Mouse (Mus musculus) R1 (cell line): ENCODE results near the gene Lrpprc.
A peak's percentile ranks its signal among the peaks of the same experiment; 100 is the strongest.

Experiments
- DNase-seq: peaks from one replicate; pipeline ENCODE4 v3.0.0-alpha.2; 2018; ENCODE audit warnings: low read depth, low spot score

Gene Lrpprc

DNA sequence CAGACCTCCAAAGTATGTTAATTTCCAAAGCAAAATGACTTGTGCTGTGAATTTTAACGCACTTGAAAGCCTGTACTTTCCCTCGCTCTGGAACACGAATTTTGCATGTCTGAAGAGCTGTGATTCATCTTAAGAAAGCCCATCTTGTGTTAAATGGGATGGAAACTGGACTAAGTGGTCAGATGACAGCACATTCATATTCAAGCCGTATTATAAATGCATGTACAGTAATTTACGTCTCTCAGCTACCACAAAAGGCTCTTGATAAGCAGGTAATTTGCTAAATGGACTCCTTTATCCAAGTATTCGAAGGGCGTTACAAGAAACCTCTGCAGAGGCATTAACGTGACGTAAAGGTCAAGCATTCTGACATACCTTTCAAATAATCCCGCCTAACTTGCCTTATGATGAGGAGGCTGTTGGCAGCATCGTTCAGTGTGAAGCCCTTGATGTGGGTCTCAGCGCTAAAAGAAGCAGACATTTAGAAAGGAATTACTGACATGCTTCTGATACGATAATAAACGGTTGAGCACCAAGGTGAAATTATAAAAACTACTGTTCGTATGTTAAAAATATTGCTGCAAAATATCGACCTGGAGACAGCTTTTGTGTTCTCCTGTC lies 74.2 kb downstream of the Lrpprc start:
- no peak for DNase-seq

DNA sequence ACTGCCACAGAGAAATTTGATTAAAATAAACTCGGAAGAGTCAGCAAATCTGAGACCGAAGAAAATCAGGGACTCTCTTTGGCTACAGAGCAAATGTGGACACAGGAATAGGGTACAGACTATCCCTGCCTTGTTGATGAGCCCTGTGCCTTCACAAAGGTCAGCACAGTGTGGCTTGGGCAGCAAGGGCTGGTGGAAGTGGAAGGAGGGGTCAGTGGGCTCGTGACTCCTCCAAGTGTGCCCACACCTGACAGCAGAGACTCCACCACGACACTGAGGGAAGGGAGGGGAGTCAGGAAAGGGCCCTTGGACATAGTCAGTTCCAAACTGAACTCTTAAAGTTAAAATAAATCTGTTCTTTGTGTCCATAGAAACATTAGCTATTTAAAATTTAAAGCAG lies 75.7 kb downstream of the Lrpprc start:
- DNase-seq = no peak

DNA sequence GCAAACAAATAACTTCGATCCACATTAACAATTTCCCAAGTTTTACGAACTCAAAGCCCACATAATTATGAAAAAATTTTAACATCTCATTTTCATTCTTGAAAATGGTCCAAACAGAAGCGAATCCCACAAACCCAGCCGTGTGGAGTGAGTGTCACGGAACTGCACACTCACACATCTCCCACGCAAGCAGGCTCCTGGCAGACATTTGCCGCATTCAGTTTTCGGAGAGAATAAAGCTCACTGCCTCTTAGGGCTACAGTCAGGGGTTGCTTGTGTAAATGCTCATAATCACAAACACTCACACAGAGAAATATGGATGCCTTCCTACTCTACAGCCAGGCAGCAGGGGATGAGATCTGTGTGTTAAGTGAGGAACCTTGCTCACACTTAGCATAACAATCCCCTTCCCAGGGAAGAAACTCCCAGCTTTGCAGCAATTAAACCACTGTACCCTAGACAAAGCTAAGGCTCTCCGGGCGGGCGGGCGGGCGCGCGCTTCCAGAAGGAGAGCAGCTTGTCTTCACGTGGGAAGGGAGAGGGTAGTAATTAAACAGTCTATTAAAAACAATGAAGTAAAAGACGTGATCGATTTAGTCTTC lies 76.9 kb downstream of the Lrpprc start:
- peak; percentile 92 for DNase-seq

DNA sequence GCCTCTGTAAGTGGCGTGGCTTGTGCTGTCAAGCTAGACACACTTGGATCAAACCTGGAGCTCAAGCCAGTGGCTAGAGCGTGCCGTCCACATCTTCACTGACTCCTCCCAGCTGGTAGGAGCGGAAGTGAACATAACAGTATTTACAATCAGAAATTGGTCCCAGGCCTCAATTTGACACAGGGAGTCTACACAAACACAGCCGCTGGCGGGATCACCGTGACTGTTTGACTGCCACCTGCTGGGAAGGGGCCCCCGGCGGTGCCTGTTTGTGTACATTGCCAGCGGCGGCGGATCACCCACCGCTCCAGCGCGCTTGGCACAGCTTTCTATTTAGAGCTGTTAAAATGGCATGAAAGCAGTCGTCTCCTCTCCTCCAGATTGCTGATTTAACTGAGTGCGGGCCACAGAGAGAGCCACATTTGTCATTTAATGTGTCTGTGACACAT lies 81.2 kb downstream of the Lrpprc start:
- no peak for DNase-seq

DNA sequence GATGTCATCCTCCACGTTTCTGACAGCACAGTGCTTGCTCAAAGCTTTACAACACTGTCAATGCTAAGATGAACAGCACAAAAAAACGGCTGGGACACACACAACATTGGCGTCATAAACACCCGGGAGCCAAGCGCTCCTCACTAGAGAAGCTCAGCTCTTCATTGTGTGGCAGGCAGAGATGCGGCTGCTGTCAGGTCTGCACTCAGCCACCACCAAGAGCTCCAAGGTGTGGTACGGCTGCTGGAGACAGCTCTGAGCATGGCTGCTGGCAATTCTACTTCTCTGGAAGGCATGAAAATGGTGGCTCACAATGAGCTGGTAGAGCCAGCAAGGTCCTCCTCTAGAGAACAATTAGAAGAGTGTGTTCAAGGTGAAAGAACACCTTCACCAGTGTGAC lies 81.8 kb downstream of the Lrpprc start:
- no peak for DNase-seq

DNA sequence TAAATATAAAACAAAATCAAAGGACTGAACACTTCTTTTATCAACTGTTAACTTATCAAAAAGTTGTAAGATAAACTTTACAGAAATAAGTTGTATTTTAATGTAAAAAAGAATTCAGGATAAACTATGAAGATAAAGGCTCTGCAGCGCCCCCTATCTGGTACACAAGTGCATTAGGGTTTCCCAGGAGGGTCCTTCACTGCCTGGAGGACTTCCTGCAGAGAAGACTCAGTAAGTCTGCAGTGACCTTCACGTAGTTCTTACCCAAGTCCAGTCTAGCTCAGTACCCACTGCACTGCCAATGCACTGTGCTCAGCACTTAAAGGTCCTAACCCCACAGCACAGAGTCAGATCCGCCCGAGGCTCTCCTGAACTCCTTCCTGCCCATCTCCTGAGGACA lies 83.2 kb downstream of the Lrpprc start:
- DNase-seq = peak; percentile 59

DNA sequence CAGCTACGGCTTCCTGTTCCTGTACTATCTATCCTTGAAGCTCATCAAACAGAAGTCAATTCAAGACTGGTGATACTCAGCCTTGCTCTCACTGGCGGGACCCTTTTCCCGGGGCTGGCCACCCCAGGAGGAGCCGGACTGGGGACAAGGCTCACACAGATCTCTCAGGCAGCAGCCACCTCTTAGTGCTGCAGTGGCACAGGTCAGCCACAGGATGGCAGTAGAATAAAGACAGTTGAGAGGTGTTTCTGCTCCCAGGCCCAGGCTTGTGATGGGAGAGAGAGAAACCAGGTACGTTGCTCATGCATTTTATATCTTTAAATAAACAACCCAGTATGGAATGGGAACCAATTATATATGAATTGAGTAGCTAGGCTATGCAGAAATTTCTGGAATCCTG lies 91.9 kb downstream of the Lrpprc start:
- peak; percentile 73 for DNase-seq

DNA sequence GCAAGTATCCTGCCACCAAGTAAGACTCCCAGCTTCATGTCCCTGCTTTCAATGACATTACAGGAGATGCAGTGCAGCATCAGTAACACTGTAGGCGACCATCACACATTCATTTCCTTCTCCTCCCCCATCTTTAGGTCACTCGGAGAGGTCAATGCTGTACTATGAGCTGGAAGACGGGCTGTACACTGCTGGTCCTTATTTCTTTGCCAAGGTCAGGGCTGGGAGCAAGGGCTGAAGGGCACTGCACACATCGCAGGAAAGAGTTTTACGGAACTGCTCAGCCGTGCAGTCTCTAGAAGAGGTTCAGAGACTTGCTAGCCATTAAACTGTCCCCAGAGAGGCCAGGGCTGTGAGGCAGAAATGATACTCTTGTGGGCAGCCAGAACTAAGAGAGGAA lies 94.1 kb downstream of the Lrpprc start:
- DNase-seq = no peak

DNA sequence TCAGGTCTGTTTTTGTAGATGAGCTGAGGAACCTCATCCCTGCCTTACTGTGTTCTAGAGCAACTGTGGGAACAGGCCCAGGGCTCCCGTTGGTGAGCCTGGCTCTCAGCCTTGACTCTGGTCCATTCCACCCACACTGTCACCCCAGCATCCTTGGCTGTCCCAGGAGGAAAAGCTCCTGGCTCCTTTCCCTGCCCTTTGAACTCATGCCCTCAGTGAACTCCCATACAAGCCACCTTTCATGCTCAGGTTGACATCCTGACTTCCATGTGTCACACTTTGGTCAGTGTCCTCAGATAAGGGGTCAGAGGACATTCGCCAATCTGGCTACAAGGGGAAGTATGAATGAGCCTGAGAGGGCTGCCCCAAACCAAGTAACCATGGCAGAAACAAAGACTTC lies 96.8 kb downstream of the Lrpprc start:
- no peak for DNase-seq

DNA sequence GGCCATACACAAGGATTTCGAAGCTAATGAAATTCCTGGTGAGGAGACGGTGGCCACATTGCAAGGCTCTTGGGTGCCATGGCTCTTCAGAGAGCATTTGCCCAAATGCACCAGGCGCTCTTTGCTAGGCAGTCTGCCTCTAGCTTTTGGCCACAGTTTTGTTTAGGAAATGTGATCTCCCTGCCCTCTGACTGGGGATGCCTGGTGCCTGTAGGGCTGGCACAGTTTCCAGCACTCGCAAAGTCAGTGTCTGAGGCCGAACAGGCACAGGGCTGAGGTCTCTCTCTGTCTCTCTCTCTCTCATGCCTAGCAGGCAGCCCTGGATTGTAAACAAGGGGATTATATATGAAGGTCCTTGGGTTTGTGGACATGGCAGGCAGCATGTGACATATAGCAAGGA lies 100.5 kb downstream of the Lrpprc start:
- DNase-seq = no peak

DNA sequence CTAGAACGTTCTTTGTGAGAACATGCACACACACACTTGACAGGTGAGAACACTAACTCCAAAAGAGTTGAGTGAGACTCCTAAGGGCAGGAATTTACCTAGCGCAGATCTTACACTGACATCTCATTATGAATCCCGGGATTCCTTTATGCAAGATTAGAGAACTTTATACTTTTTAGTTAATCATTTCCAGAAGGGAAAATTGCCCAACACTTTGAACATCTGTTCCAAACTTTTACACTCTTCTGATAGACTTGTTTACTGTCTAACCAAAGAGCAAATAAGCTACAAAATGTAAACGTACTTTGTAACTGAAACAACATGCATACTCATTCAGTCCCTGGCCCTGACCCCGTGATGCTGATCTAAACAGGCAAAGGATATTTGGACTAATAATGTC lies 101.3 kb downstream of the Lrpprc start:
- no peak for DNase-seq

DNA sequence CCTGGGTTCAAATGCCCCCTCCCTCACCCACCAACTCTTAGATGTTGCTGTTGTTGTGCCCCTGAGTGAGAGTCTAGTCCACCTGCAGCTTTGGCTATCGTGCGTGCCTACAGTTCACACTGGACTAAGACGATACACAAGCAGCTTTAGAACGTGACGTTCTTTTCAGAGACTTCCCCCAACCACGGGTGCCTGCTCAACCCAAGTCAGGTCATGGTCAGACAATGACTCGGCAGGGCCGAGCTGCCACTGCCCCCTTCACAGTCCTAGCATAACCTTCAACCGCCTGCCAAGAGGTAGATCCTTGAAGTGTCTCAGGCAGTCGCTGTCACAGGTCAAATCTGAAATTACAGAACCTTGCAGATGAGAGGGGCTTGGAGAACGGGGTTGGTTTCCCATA lies 101.8 kb downstream of the Lrpprc start:
- no peak for DNase-seq

DNA sequence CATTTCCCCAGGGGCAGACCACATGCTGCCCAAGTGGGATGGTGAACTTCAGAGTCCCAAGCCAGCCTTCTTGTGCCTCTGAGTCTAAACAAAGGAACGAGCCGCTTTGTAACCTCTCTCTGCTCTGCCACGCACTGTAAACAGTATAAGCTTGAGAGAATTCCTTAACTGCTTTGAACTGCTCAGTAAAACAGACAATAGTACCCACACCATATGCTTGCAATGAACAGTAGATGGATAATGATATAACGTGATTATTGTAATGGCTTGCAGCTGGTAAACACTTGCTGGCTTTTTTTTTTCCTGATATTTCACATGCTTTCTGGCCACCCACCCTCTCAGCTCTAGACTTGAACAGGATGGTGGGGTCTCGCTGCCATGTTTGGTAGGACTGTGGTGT lies 102.6 kb downstream of the Lrpprc start:
- DNase-seq = no peak

DNA sequence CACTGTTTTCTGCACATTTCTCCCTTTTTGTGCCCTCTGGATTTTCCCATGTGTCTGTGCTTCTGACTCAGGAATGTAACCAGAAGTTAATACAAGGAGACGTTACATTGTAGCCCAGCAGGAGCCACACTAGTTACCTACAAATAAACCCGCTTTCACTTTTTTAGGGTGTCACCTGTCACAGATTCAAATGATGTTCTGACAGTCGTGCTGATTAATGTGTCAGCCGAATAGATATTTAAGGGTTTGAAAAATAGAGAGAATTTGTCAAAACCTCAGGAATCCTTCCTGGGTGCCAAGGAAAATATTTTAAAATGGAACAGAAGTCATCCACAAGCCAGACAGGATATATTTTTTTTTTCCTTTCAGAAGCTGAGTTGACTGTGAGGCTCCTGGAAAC lies 105.3 kb downstream of the Lrpprc start:
- no peak for DNase-seq

DNA sequence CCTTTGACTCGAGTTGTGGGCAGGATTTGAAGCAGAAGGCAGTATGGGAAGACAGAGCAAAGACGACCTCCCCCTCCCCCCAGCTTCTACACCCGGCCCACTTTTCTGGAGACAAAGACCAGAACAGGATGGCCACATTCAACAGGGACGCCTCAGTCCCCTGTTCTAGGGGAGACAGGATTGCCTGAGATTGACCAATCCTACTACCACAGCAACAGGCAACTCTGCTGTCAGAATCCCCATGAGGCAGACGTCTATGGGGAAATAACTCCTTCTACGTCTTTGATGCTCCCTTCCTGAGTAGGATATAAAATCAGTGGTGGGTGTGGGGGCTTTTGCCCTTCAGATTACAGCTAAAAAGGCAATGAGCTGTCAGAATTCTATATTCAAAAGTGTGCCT lies 106.3 kb downstream of the Lrpprc start:
- no peak for DNase-seq

DNA sequence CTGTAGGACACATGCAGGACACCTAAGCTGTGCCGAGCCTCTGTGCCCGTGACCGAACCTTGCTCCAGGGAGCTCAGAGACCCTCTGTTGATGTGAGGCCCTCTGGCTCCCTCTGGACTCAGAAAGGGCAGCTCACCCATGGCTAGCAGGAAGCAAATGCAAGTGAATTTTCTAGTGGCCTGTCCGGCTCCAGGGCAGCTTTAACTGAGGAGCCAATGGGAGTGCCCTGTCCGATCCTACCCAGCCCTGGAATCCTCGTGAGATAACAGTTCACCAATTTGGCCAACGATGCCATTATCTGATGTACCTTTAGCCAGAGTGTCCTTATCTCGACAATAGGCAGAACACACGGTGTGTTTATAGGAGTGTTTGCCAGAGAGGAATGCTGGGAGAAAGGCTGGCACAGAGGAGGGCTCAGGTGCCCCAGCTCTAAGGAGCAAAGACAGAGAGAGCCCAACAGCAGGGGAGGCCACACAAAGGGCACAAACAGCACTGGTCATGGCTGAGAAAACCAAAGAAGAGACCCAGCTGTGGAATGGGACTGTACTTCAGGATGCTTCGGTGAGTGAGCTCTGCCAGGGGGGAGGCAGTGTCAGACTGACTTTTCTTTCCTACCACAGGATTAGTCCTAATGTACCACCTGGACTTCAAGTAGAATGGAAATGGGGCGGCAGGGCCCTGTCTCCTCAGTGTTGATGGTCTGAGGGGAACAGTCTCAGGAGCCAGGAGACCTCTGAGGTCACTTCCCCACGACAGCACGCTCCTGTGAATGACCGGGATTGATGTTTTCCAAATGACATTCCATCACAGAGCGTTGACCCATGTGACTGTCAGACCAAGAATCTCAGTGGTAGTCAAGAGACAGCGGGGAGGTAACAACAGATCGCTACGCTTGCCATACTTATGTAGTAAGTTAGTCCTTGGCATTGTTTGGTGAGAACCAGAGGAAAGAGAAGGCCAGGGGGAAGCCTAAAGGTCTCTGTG lies 107.6 kb downstream of the Lrpprc start, which contains the start of gene Abcg5:
Gene Abcg5, minus strand, starts transcription at position 278 of the 984 bp plus-strand sequence.
- no peak for DNase-seq

DNA sequence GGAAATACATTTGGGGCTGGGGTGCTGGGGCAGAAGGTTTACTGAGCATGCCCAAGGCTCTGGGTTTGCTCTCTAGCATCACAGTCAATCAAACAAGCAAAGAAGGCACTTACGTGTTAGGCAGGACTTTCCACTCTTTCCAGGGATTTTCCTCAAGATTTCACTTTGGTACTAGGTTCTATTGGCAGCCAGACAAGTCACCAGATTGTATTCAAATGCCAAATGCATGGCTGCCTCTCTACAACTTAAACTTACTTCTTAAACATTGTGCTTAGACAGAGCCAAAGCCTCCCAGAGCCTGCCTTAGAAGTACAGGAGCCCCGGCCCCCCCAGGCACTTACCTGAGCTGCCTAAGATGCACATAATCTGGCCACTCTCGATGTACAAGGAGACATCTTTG lies 108.9 kb downstream of the Lrpprc start:
- no peak for DNase-seq

DNA sequence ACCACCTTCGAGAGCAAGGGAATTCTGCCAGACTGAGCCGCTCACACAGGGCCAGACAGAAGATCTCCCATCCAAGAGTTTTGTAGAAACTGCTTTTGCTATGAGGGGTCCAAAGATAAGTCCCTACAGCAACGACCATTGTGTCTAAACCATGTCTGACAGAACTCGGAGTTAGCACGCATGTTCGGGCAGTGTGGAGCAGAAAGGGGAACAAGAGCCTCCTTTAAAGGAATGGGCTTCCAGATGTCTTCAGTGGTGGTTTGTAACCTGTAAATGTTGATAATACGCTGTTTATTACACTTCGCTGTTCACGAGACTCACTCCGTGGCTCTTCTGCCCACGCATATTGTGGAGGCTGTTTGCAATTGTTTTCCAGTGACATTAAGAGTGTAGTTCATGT lies 113.0 kb downstream of the Lrpprc start:
- DNase-seq = no peak

DNA sequence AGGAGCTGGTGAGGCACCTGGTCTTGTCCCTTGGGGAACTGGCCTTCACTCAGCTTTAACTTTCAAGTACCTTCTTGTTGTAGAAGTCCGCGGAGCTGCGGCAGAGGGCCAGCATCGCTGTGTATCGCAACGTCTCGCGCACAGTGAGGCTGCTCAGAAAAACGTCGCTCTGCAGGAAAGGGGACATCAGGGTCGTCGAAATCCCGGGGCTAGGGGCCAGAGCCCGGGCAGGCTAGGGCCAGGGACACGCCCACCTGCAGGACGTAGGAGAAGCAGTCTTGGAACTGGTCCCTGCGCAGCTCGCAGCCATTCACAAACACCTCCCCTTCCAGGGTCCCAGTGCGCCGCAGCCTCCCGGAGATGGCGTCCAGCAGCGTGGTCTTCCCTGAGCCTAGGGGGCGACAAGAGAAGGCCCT lies 114.6 kb downstream of the Lrpprc start, which contains the start of gene Abcg8:
Gene Abcg8, plus strand, starts transcription at position 352 of the 416 bp plus-strand sequence.
- DNase-seq = no peak

DNA sequence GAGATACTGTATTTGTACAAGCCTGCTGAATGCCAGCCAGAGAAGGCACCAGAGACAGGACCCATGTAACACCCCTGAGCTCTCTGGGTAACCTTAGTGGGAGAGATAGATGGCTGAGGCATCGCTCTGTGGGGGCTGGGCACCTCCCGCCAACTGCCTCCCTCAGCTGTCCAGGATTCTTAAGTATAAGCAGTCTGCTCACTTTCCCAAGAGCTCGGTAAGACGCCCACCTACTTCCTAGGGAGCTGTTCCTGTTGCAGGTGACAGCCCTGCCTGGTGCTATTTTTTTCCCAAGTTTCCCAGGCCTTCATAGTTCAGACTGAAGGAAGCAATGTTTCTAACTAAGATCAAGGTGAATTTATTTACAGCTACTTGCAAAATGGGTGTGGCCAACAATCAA lies 115.4 kb downstream of the Lrpprc start:
- DNase-seq = no peak

DNA sequence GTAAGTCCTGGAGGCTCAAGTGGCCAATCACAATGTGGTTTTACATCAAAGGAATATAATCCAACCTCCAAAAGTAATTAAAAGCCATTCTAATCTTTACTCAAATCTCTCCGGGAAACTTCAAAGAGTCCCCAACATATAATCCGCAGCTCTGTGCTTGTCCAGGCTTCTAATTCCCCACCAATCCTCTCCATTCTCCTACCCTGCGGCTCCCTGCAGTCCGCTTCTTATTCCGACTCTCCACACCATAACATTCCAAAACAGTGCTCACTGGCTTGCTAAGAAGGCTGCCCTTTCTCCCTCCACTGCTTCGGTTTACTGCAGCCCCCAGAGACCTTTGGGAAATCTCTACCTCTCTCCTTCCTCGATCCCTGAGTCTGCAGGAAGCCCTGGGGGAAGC lies 116.5 kb downstream of the Lrpprc start:
- no peak for DNase-seq
